Mouse (Mus musculus): Measurements from ENCODE around the gene Hdgfl1. TPM values are rescaled to one million over a fixed set of nuclear protein-coding genes. Genes with fewer than 3 reads are reported as not detected.

Hdgfl1 gene
- total RNA-seq, 1 experiment: 0.09 TPM

DNA sequence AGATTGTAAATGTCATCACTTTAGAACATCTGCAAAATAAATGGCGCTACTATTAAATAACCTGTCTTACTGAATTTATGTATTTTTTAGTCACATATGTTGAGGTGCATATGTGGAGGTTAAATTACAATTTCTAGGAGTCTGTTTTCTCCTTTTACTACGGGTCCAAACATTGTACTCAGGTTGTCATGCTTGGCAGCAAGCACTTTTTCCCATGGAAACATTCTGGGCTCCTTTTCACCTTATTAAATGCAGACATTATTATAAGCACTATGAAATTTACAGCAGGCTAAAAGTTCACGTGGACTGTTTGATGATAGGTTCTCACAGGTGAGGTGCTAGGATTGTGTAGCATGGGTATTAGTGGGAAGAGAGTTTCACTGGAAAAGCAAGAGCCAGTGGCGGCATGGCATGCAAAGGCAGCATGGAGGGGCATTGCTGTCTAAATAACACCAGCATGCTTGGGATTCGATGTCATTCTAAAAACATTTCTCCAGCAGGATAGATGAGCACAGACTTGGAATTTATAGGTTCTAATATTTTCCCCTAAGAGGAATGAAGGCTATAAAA is 50.7 kb downstream of the Hdgfl1 start:
- Histone ChIP-seq H3K4me3 (ENCODE audit: insufficient read depth in 1 of 2, low read depth in 1 of 2, low read length in 2 of 2, poor library complexity in 1 of 2, severe bottlenecking in 1 of 2) (no peak overlapping the region), H3K36me3 (ENCODE audit: control insufficient read depth, insufficient read depth, low read length, poor library complexity, severe bottlenecking) (no peaks in the 10 kb centered on the region), H3K4me1 (ENCODE audit: control insufficient read depth in 2 of 2, insufficient read depth in 2 of 2, low read length in 2 of 2, poor library complexity in 1 of 2) (no peaks in the 10 kb centered on the region), H3K9ac (ENCODE audit: insufficient read depth, low read depth, low read length, poor library complexity, severe bottlenecking) (no peak overlapping the region), H3K9me3 (ENCODE audit: control insufficient read depth, insufficient read depth, low read depth, low read length) (no peaks in the 10 kb centered on the region), H3K27ac (ENCODE audit: insufficient read depth, low read depth, low read length, poor library complexity, severe bottlenecking) (no peak overlapping the region)
- in situ Hi-C loops (cut with MboI; ENCODE audit: low sequenced_read_pairs in 2 of 2, unreplicated experiment in 2 of 2): no loop called here
- DNase-seq (ENCODE audit: low read depth, low spot score): no peak
- TF ChIP-seq MAFK (IDR thresholded peaks at IDR 0.05; ENCODE audit: insufficient read depth, low read depth, low read length) (no peak), CHD2 (IDR thresholded peaks at IDR 0.05; ENCODE audit: low read depth, low read length) (no peak), ZC3H11A (IDR thresholded peaks at IDR 0.05; ENCODE audit: borderline replicate concordance, low read depth, low read length) (no peak), HCFC1 (IDR thresholded peaks at IDR 0.05; ENCODE audit: borderline replicate concordance, insufficient read depth, low read length) (no peak), ZNF384 (IDR thresholded peaks at IDR 0.05; ENCODE audit: low read depth, low read length) (no peak)

All from ES-E14 (cell line).